Mouse (Mus musculus) frontal cortex, postnatal 36 days (tissue): ENCODE results near the gene Prkn.

ENCODE experiments used
- DNase-seq, 2 experiments: peaks; one replicate each; pipeline ENCODE4 v3.0.0; 2022; ENCODE audit warnings: low spot score in 2 of 2

The Prkn gene

DNA sequence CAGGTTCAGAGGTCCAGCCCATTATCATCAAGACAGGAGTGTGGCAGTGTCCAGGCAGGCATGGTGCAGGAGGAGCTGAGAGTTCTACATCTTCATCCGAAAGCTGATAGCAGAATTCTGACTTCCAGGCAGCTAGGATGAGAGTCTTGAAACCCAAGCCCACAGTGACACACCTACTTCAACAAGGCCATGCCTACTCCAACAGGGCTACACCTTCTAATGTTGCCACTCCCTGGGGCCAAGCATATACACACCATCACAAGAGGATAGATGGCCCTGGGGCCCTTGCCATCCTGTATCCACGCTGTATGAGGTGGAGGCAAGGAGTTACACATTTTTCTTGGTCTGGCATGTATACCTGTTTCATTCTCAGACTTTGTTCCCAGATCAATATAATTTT, 1197.4 kb downstream of the Prkn start:
- DNase-seq, result no peak

DNA sequence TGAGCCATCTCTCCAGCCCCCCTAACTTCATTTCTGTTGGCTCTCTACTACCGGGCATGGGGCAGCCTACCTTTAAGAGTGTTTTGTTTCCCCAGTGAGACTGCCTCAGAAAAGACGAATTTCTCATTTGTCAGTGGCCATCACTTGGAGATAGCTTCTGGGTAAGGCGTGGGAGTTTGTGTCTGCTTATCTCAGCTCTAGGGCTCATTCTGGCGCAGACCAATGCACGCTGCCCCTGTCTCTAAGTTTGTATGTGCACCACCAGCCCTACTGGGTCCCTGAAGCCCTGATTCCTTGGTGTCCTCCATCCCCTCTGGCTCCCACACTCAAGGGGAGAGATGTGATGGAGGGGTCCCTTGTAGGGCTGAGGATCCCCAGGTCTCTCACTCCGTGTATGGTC, 1198.3 kb downstream of the Prkn start:
- DNase-seq, result no peak

DNA sequence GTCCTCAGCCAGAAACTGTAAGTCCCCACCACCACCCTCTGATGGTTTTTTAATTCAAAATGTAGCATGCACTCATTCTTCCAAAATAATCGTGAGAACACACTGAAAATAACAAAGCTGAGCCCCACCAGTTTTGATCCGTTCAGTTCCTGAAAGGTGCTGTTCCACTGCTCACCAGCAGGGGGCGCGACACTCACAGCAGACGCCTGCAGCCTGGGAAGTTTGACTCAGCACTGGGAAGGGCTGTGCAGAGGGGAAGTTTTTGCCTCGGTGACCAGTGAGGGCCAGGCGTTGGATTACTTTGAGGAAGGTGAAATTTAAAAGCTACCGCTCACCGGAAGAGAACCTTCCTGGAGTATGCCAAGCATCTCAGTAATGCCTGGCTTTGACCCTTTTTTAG, 1199.0 kb downstream of the Prkn start:
- DNase-seq, result peak; percentile 85 to 86

DNA sequence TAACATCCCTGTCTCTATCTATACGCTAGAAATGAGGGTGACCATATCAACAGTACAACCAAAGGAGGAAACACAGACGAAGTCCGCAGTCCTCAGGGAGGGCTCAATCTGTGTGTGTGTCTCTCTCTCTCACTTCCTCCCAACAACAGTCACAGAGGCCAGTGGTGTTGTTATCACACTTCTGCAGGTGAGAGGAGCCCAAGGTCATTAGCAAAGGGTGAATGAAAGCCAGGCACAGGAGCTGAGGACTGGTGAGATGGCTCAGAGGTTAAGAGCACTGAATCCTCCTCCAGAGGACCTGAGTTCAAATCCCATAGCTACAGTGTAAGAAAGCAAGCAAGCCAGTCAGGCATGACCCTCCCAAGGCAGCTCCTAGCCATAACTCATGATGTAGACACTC, 1199.7 kb downstream of the Prkn start:
- no peak for DNase-seq

DNA sequence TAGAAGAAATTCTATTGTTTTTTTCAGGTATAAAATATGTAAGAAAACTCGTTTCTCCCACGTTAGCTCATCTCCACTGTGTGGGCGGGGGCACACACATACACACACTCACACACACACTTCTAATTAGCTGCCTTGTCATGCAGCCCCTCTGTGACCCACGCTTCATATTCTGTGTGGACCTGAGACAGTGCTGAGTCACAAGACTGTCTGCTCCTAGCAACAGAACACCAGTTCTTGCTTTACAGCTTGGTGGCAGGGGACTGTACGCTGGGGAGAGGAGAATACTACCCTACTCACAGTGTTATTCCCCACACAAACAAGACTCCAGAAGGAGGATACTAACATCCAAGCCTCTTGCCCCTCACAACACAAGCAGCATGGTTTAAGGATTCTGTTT, 1200.4 kb downstream of the Prkn start:
- no peak for DNase-seq

DNA sequence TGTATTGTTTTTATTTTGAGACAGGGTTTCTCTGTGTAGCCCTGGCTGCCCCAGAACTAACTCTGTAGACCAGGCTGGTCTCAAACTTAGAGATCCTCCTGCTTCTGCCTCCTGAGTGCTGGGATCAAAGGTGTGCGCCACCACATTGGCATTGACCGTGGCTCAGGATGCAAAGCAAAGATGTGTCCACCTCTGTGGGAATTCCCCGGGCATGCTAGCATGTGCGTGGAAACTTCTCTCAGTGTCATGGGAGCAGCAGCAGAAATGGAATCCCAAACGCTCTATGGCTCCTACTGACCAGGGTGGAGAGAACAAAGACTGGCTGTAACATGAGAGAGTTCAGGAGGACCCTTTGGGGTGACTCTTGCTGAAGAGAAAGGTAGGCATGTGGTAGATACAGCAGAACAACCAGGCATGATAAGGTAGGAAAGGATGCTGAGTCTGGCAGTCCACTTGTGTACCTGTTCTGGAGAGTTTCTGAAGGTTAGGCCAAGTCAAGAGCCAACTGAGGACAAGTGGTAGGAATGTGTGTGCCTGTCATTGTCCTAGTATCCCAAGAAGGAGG, 1201.0 kb downstream of the Prkn start:
- DNase-seq, result no peak

DNA sequence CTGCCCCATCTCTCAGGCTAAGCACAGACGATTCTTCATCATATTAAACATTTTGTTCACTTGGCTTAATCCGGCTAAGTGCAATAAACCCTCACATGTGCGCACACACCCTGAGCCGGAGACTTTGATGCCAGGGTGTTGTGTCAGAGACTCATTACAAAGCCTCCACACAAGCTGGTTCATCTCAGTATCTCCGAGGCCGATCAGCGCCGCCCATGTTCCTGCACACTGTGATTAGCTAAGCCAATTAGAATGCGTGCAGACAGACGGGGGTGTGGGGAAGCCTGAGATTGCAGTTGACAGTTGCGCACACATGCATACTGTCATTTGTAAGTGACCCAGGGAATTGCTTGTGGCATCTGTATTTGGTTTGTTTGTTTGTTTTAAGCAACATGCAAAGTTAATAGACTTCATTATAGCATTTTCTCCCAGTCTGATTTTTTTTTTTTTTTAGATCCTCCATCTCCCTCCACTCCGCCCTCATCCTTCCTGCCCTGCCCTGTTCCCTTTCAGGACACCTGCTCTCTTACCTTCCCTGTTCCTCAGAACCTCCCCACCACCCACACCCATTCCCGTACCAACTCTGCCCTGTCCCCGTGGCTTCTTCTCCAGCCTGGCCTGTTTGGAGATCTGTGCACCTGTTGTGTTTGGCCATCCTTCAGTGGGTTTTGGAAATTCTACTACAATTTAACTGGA, 1202.5 kb downstream of the Prkn start:
- DNase-seq, result peak; percentile 46 to 62

DNA sequence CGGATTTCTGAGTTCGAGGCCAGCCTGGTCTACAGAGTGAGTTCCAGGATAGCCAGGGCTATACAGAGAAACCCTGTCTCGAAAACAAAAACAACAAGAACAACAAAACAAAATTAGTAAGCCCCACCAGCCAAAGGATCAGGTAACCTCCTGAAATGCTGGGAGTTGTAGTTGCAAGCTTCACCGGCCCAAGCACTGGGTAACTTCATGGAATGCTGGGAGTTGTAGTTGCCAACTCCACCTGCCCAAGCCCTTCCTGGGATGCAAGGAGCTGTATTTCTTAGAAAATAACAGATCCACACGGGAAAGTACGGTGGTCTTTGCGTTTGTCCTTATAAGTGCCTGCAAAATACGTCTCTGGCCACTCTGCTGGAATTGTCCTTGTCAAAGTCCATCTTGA, 1204.0 kb downstream of the Prkn start:
- no peak for DNase-seq

DNA sequence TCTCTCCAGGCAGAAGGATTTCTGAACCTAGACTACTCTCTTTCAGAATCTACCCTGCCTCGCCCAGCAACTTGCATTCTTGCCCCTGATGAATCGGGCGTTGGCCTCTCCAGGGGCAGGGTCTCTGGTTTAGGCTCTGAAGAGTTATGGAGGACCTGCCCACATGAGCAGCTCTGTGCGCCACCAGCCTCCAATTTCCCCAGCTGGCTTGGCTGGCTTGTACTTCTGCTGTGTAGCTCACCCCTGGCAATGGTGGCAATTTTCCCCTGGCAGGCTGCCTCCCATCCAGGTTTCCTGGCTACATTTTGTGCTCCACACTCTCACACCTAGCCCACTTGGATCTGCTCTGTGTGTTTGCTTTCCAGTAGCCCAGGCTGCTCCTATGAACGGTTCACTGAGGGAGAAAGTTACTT, 1205.7 kb downstream of the Prkn start:
- DNase-seq, result peak; percentile 42 to 51

DNA sequence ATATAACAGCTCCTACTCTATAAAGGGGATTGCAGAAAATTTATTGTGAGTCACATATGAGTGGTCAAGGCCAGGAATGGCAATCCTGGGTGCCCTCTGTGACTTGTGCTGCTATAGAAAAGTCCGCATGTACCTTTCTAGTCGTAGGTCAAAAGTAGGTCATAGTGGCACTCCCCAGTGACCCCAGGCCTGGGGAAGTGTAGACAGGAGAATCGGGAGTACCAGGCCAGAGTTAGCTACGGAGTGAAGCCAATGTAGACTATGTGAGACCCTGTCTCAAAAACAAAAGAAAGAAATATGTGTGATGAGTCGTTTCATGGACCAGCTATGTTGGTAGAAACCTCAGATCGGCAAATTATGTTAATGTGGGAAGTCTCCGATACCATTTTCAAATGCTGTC, 1206.8 kb downstream of the Prkn start:
- DNase-seq, result no peak

DNA sequence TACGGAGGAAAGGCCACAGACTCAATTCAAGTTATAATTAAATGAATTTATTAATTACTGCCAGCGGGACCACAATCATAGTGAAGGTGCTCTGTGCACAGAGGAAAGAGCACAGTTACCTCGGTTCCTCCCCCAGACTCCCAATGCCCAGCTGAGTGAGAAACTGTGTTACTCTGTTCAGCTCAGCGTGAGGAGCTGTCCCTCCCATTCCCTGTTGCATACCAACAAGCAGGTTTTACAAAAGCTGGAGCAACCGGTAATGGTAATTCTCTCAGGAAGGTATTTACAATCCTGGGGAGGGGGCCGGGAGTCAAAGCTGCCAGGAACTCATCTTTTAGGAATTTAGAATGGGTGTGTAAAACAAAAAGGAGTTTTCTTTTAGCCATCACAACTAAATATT, 1207.3 kb downstream of the Prkn start:
- no peak for DNase-seq

DNA sequence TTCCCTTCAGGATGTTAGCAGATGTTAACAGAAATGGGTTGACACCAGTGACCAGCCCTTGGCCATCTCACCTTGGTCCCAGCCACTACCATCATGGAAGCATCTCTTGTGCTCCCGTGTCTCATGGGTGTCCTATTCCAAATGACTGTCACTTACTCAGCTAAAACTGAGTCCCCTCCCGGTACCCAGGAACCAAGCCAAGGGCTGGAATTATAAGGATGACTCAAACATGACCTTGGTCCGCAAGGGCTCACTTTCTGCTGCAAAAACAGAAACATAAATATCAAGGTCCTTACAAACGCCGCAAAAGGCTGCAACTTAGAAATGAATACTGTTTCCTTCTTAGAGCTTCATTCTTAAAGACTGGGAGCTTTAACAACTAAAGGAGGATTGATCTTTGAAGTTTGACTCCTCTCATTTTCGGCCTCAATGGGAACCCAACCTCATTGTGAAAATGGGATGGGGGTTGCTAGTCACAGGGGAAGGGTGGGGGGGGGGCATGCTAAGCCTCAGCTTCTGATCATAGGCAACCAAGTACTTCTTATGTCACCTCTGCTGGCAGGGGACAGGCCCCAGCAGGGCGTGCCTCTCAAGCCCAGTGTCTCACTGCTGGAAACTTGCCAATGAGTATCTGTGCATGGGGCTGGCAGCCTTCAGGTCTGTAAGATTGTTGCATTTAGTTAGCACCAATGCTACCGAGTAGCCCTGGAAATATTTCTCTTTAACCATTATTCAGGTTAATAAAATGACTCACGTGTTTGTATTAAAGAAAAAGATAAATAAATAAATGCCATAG, 1208.7 kb downstream of the Prkn start:
- no peak for DNase-seq

DNA sequence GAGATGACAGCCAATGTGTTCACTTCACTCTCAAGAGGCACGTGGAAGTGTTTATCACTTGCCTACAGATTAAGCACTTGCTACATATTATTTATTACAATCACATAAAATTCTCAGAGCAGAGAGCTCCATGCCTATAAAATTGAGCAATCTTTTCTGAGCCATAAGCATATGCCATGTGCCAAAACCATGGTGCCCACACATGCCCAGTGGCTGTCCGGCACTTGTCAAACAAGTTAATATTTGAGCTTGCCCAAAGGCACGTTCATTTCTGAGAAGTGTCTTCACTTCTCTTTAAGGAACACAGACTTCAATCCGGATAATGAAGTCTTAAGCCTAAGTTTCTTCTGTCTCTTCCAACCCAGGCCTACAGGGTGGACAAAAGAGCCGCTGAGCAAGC, 1210.1 kb downstream of the Prkn start:
- DNase-seq, result no peak

DNA sequence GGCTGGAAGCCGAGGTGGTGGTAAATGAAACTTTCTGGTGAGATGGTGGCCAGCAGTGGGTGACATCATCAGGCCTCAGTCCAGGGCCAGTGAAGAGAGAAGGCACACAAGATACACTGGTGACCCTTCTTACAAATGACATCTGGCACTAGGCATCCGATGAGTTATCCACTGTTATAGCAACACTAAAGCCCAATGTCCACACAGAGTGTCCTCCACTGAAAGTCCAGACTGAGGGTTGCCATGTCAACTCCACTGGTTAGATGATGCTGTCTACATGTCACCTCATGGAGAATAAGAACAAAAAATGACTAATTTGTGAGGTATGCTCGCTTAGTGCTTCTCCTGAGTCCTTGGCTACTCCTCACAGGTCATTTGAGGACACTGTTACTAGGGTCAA, 1210.8 kb downstream of the Prkn start:
- no peak for DNase-seq

DNA sequence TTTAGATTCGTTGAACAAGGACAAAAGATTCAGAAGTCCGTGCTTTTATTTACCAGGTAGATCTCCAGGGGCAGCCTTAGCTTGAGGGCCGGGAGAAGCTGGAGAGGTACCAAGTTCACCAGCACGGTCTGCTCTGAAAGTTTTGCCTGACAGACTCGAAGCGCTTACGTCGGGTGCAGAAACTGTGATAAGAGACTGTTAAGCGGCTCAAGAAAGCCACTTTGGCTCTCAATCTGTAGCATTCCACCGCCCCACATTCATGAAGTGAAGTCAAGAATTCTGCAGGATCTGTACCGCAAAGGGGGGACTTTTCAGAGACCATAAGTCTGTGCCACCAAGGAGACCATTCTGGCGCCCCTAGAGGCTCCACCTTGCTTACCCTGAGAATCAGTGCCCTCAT, 1212.5 kb downstream of the Prkn start:
- DNase-seq, result no peak

DNA sequence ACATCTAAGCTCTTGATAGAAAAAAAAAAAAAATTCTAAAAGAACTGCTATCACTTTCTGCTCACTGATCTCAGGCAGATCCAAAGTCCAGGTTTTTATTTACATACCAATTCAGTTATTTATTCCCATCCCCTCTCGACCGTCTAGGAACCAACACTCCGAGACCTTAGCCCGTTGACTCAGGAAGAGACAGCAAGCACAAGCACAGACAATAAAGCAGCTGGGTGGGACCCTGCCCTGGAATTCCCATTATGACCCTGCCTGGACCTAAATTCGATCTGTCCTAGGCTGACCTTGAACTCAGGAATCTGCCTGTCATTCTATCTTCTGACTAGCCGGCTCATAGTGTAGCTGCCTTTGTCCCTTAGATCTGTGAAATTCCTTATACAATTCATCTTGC, 1218.9 kb downstream of the Prkn start:
- DNase-seq, result no peak

DNA sequence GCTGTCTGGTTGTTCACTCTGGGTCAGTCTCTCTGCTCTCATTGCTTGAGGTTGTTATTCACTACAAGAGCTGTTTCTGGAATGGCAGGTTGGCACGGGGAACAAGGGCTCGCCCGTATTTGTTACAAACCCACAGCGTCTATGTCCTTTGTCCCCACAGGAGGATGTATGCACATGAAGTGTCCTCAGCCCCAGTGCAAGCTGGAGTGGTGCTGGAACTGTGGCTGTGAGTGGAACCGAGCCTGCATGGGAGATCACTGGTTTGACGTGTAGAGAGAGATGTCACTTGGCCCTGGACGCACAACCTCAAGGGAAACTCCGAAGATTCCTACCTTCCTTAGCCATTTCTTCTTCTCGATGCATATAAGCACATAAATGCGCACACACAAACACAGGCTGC, 1221.2 kb downstream of the Prkn start:
- no peak for DNase-seq

DNA sequence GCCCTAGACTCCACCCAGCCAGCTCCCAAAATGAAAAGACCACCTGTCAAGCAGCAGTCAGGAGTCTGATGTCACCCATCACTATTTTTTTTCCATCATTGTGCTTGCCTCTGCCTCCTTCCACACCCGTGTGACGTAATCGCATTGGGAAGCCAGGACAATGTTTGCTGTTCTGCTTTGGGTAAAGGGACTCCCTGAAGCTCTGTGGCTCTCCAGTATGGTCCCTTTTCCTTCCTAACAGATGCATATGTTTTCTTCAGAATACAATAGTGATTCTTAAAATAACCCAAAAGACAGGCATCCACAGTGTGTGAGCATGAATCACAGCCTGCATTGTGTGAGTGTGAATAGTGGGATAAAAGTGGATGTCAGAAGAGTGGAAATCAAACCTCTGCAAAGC, 1222.7 kb downstream of the Prkn start:
- no peak for DNase-seq

DNA sequence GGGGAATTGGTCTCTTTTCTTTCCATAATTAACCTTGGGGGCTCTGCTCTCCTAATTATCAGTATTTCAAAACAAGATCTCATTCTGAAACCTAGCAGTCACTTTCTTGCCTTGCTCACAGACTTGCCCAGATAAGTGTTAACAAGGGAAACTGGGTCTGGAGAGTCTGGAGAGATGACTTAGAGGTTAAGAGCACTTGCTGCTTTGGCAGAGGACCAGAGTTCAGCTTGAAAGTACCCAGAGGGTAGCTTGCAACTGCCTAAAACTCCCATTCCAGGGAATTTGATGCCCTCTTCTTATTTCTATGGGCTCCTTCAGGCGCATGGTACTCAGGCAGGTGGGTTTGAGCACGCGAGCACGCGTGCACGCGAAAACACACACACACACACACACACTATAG, 1223.3 kb downstream of the Prkn start:
- no peak for DNase-seq

DNA sequence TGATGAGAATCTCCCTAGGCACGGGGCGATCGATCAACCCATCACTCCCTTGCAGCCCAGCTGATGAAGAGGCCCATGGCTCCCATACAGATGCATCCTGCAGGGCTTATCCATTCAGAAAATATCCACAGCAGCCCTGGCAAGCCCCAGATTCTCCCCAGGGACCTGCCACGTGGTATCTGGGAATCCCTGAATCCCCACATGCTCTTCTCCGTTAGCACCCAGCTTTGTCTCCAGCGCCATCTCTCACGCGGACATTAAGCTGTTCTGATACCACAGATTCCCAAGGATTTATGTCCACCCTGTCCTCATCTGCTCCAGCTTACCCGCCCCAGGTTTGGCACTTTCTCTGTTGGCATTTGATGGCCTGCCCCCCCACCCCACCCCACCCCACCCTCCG, 1225.9 kb downstream of the Prkn start:
- no peak for DNase-seq

DNA sequence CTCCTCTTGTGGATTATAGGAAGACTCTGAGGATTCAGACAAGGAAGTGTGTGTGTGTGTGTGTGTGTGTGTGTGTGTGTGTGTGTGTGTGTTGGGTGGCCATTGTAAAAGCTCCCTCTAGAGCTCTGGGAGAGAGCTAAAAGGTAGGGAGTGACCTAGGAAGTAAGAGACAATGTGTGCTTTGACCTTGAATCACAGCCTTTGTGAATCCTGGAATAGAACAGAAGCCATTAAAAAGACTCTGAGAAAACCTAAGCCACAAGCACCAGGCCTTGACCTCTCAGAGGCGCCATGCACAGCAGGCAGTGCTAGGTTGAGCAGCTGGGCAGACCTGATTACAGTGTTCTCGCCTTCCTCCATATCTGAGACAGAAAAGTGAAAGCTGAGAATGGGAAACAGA, 1236.6 kb downstream of the Prkn start:
- DNase-seq, result no peak

DNA sequence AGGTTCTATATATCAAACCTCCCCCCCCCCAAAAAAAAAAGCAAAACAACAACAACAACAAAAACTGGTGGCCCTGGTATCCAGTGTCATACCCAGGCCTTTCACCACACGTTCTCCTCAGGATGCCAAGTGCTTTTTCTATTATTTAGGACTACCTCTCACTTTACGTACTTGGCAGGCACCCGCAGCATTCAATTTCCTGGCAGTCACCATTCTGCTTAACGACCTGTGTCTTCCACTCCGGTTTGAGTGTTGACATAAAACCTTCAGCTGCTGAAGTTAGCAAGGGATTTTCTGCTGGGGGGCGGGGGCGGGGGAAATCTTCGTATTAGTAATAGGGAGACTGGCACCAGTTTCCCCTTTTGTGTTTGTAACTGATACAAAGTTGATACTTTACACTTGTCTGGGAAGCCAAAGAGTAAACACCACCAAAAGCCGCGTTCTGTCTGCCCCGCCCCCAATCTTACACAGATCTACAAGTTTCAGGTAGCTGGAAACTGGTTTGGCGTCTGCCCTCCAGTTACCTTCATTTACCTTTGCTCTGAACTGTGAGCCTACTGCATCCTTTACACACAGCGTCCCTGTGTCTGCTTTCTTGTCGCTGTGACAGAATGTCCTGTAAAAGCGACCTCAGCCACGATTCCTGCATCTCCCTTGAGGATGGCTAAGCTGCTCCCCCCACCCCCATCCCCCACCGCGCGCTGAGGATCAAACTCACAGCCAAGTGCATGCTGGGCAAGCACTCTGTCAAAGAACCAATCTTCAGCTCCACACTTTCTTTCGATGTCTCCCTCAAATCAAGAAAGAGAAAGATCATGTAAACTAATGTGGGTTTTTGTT, 1240.7 kb downstream of the Prkn start:
- DNase-seq, result no peak
